Mouse (Mus musculus): Measurements from ENCODE around the gene Mrpl52.

DNA sequence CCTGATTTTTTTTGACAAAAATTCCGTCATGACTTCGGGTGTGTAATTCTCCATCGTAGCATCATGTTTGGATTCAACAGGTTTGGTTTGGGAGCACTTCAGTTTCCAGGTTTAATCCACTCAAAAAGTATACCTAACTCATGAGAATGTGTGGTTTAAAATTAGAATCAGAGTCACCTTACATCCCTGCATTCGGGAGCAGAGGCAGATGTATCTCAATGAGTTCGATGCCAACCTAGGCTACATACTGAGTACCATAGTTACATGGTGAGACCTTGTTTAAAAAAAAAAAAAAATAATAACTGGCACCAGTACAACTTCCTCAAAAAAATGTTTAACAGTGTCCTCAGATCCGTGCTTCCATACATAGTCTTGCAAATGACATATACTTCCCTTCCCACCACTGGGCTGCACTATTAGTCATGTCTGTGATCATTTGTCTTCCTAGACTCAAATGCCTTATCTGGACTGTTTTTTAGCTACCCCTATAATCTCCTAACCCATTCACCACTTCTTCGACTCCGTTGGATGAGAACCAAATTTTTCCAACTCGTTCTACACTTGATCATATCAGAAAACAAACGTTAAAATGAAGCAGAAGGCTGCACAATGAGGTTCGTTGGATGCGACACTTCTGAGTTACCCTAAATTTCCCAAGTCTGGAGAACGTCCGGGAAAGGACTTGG is 563 bp upstream of the Mrpl52 start:
- TF ChIP-seq CTCF (IDR thresholded peaks at IDR 0.05) = no peak
- TF ChIP-seq EP300 (IDR thresholded peaks at IDR 0.05; ENCODE audit: insufficient read depth, low read depth, low read length) = no peak
- TF ChIP-seq POLR2A (IDR thresholded peaks at IDR 0.05; ENCODE audit: insufficient read depth, low read depth, low read length) = no peak

All from heart, adult 2 months (tissue).